Mouse (Mus musculus) liver, adult 2 months (tissue): ENCODE data around the gene Sec14l1.

Source experiments
- CTCF ChIP-seq: fragments of 200-500 bp; IDR thresholded peaks from 2 replicates; pipeline ENCODE4 v1.5.1; 2011; ENCODE audit warnings: low read depth, low read length, control low read depth
- POLR2A ChIP-seq: fragments of 200-500 bp; IDR thresholded peaks from 2 replicates; pipeline ENCODE4 v1.6.1; 2011; ENCODE audit warnings: low read length, control low read depth; ENCODE audit not compliant: insufficient read depth; ENCODE audit errors: extremely low read depth

GRCm38 (mm10) chr11:117114592-117115345, at the start of gene Sec14l1:
- TF ChIP-seq CTCF (no peak), POLR2A (peak; percentile 61)
